Mouse (Mus musculus) ovary, postnatal 36 days (tissue): Measurements from ENCODE around the gene Rxra.

ENCODE experiments used
- DNase-seq: peaks from one replicate; pipeline ENCODE4 v3.0.0; 2022; ENCODE audit warnings: low spot score, mixed read lengths

Rxra gene

DNA sequence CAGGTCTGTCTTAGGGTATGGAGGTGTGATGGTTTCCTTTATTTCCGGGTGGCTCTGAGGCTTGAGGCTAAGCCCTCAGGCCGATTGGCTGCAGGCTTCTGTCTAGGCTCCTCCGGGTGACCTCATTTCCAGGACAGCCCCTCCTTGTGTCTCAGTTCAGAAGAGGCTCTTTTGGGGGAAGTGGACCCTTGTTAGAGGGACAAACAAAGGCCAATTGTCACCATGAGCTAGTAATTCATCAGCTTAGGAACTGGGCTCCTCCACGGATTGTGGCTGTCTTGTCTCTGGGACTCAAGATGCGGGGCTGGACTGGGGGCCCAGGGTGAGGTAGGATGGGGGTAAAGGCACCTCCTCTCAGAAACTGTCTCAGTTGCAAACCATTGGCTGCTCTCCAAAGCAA lies 5.5 kb upstream of the Rxra start:
- no peak for DNase-seq

GRCm38 (mm10) chr2:27671633-27672091 lies 4.6 kb upstream of the Rxra start:
- DNase-seq, result peak; percentile 48

DNA sequence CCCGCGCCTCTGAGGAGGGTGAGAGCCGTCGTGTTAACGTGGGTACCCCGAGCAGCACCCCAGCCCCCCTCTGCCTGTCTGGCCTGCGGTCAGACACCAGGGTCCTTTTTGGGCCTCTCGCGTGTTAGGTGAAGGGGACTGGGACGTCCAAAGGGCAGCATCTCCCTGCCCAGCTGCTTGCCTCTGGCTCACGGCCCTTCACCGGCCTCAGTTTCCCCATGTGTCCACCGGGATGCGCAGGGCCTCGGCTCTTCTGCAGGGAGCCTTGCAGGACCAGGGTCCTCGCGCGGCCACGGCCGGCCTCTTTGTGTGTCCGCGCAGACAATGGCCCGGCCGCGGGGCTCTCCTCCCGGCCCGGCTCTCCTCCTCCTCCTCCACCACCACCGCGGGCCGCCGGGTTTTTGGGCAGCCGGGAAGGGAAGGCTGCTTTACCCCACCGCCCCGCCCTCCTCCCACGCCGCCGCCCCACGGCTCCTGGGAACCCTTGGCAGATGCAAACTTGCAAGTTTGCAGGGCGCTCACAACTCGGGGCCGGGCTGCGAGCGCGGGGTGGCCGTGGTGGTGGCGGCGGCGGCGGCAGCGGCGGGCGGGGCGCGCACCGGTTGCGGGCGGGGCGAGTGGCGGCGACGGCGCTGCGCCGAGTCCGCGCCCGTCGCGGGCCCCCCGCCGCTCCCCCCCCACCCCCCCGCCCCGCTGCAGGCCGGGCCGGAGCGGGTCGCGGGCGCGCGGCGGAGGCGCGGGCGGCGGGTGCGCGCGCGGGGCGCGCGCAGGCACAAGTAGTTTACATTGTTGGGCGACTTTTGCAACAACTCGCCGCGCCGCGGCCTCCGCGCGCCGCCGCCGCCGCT lies 462 bp downstream of the Rxra start:
- peak; percentile 81 for DNase-seq

DNA sequence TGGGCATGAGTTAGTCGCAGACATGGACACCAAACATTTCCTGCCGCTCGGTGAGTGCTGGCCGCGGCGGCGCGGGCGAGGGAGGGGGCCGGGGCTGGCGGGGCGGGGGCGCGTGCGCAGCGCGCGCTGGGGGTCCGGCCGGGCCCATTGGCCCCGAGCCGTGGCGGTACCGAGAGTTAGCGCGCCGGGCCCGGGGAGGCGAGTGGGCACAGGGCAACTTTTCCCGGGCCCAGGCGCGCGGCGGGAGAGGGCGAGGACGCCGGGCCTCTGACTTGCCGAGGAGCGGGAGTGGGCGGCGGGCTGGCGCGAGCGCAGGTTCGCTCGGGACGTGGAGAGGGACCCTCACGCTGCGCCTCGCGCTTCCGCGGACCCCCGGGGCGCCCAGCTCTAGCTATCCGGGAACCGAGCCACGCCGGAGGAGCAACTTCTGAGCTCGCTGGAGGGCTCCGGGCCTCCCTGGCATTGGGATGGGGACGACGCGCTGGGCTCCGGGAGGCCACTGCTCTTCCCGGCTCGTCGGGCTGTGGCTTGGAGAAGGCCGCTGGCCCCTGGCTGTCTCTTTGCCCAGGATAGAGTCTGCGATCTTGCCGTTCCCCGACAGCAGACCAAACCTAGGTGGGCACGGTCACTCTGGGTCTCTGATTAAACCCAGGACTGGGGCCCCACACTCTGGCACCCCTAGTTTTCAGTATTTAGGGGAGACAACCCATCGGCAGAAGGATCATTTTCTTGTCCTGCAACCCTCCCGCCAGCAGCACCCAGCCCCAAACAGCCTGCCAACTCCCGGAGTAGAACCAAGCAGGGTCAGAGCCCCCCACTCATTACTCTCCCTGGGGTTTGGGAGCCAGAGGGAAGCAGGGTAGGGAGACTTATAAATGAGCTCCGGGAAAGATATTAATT lies 1.4 kb downstream of the Rxra start:
- DNase-seq, result peak; percentile 65

DNA sequence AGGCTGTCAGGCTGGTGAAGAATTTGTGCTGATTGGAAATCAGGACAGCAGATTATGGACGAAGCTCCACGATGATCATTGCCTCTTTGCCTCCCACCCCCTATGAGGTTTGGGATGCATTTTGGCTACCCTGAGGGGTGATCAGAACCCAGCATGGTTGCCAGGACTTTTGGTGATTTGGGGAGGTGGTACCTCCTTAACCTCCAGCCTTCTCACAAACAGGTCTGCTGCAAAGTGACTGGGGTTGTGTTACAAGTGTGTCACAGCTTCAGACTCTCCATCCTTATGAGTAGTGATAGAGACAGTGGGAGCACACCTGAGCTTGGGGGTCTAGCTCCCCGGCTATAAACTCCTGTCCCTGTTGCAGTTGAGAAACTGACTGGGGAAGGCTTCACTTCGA lies 2.1 kb downstream of the Rxra start:
- no peak for DNase-seq

- no peak for DNase-seq
Observed at GRCm38 (mm10) chr2:27678836-27679480, 2.7 kb downstream of the Rxra start.

DNA sequence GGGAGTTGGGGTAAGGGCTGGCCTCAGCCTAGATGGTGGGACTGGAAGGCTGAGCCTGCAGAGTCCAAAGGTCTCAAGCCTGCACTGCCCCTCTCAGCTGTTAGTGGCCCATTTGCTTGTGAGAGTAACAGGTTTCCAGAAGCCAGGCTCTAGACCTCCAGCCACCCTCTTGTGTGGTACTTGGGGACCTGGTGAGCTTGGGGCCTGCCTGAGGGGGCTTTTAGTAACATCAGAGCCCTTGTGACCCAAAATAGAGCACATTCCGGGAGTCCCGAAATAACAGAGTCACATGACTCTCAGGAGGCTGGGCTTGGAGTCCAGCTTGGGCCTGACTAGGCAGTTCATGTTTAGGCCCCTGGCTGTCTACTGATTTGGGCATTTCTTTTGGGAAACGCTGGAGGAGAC lies 3.4 kb downstream of the Rxra start:
- no peak for DNase-seq

- no peak for DNase-seq
Observed at GRCm38 (mm10) chr2:27680058-27680457, 3.8 kb downstream of the Rxra start.

DNA sequence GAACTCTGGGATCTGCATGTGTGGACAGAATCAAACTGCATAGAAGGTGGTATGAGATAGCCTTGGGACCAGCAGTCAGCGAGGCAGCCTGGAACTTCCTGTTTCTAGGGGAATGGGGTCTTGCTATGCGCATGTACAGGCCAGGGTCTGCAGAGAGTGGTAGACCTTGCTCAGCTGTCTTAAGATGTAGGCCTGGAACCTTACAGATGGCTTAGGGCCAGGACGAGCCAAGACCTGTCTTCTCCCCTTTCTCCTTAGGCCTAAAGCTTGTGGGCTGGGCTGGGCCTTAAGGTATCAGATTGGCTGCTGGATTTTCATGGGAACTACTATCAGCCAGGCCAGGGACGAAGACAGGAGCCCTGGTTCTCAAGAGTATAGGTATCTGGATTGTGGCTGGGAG lies 4.4 kb downstream of the Rxra start:
- no peak for DNase-seq

DNA sequence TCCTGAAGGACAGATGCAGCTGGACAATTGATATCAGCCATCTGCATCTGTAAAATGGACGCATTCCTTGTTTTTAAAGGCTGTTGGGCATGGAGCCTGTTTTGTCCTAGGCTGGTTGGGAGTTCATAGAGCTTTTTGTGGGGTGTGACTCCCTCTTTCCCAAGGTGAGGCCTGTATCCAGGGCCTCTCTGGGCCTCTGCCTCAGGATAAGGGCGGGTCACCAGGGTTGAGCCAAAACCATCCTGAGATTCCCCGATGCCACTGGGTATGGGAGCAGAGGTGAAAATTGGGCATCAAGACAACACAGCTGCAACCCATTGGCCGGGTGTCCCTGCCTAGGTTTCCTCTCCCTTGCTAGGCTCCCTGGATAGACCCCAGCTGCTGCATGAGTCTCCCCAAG lies 5.2 kb downstream of the Rxra start:
- no peak for DNase-seq

DNA sequence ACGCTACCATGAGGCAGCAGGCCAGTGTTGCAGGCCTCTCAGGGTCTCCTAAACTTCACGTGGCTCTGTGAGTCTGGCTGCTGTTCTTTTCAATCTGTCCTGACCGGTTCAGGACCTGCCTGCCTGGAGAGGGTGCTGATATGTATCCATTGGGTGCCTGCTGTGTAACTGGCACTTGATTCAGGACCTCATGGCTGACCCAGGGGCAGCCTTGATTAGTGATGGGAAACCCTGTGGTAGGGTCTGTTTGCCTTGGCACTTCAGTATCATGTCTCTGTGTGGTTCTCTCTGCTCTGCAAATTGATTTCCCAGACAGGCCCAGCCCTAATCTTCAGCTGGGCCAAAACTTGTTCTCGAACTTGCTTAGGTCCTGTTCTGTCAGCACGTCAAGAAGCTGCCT lies 5.9 kb downstream of the Rxra start:
- no peak for DNase-seq

DNA sequence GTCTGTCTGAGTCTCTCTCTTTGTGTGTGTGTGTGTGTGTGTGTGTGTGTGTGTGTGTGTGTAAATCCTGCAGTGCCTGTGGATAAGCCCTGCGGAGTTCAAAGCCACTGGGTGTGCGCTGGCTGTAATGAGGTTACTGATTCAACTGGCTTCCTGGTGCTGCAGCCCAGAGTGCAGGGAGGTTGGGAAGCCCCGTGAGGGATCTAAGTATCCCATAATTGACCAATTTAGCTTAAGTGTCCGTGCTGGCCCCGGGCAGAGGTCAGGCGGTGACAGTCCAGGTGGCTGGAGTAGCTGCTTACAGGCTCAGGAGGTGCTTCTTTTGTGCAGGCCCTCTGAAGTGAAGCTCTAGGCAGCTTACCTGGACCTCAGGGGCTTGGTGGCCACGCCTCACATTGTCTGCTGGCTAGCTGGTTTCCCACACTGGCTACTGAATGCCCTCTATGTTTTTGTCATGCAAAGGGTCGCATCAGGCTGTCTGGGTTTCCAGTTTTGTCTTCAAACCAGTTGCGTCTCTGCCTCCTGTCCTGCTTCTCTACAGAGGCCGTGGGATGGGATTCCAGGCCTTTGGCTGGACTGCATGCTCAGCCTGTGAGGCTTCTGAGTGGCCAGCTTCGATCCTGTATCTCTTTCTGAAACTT lies 7.9 kb downstream of the Rxra start:
- no peak for DNase-seq

DNA sequence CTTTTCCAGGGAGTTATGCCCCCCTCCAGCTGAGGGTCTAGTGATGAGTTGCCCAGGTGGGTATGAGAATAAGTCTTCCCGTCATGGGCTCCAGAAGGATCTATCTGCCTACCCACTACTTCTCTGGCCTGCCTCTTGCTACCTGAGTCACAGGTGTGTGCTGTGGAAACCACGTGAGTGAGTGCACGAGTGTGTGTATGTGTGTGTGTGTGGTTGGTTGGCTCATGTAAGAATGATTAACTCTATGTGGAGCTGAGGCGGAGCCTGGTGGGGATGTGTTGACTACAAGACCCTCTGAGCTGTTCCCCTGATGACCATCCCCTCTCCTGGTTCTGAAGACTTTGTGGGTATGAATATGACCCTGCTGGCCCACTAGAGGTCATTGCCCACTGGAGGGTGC lies 9.7 kb downstream of the Rxra start:
- DNase-seq, result no peak

DNA sequence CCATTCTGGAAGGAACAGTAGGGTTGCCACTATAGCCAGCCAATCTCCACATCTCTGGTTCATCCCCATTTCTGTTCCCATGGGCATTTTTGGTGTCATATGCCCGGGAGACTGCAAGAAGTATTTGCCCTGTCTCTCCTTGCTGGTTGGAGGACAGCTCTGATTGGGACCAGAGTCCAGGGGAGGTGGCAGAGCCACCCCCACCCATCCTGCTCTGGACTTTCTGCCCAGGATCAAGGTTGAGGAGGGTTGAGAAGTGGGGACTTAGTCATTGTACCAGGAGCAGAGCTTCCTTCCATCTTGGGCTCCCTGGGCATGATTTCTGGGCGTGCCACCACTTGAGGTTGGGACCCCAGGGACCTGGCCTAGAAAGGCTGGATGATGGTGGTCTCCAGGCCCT lies 10.1 kb downstream of the Rxra start:
- DNase-seq, result no peak

GRCm38 (mm10) chr2:27687041-27687440 lies 10.8 kb downstream of the Rxra start:
- no peak for DNase-seq

DNA sequence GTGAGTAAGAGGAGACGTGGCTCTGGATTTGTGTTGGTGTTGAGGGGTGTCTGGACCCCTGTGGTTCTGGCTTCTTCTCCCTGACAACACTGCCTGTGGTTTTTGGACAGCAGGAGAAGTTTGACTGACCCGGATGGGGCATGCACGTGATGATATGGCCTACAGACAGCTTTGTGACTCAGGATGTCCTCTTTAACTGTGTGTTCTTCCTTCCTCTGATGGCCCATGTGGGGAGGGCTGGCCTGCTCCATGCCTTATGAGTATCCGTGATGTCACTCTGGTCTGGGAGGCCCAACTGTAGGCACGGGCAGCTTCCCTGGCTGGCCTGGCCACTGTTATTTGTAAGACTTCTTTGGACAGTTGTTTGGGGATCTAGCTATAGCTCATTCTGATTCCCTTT lies 11.7 kb downstream of the Rxra start:
- no peak for DNase-seq

- DNase-seq, result no peak
Observed at GRCm38 (mm10) chr2:27690714-27691113, 14.5 kb downstream of the Rxra start.

DNA sequence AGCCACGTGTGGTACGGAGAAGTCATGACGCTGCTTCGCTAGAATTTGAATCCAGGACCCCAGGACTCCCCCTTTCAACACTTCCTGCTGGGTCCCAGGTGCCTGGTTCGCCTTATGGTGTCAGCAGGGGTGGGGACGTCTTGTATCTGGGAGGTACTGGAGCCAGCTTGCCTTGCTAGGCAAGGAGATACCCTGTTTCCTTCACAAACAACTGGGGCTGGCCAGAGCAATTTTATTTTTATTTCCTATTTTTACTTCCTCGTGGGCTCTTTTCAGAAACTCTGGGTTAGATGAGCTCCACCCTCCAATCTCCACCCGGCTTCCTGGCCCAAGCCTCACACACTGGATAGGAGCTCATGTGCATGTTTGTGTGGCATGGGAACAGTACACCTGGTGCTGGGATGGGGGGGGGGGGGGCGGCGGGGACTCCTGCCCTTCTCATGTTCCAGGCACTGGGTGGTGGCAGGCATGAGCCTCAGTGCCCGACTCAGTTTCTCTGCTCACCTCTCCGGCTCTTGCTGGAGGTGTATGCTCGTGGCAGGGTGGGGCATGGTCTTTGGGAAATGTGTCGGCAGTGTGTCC lies 15.0 kb downstream of the Rxra start:
- DNase-seq, result no peak

DNA sequence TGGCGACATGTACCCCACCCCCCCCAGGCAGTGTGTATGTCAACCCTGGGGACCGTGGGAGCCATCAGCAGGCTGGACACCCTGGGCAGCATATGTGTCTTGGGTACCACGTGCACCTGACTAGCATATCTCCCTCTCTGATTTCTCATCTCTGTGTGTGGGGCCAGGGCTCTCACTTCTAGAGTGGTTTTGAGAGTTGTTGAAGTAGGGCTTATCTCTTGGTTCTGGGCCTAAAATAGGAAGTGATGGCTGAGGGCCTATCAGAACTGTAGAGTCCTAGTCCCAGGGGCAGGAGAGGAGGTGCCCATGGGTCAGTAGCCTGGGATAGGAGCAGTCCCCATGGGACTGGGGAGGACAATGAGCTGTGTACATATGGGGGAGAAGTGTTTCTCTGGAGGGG lies 16.4 kb downstream of the Rxra start:
- DNase-seq, result no peak

- no peak for DNase-seq
Observed at GRCm38 (mm10) chr2:27693684-27694083, 17.4 kb downstream of the Rxra start.

DNA sequence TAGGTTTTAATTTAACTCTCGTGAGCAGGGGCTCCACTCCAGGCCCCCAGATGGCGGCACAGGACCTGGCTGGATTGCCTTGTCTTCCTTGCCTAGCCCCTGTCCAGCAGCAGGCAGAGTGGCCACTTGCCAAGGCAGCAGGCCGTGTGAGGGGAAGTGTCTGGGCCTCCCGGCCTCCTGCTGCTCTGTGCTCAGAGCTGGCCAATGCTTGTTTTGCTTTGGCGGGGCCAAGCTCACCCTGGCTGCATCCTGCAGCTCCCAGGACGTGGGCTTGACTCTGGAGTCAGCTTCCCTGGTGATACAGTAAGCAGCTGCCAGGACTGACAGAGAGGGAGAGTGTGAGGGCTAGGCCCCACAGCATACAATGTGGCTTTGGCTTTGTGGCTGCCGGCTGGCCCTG lies 23.3 kb downstream of the Rxra start:
- peak; percentile 79 for DNase-seq

DNA sequence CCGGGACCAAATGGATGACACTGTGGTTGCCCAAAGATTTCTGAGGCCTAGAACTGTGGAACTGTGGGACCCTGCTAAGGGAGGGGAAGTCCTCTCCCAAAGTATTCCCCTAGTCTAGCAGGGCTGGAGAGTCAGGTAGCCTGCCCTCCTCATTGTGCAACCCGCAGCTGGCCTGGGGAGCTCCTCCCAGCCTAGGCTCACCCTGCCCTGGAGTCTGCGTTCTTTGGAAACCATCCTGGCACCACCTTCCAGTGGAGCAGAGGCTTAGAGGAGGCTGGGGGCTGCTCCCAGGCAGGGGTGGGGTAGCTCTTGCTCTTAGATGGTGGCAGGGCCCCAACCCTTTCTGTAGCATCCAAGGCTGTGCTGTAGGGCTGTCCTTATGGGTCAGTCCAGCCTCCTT lies 26.0 kb downstream of the Rxra start:
- DNase-seq, result no peak
